Mouse (Mus musculus) stomach, embryonic 15.5 days (tissue): ENCODE results near the gene Tmem145. TPM values are rescaled to one million over a fixed set of nuclear protein-coding genes. Genes with fewer than 3 reads are reported as not detected.

ENCODE experiments used
- ATAC-seq: fragments of 200-750 bp; cut with Nextera tagmentation; 2 replicates; pipeline ENCODE4 v1.8.0; 2017; ENCODE audit warnings: low read depth, moderate number of reproducible peaks, moderate TSS enrichment; ENCODE audit not compliant: insufficient read depth, low FRiP score
- H3K27ac ChIP-seq: fragments of 300-500 bp; sonication (generic); 2 replicates; pipeline ENCODE4 v1.5.1; 2015; ENCODE audit warnings: mild to moderate bottlenecking, inconsistent platforms
- H3K27me3 ChIP-seq: fragments of 300-500 bp; sonication (generic); replicated peaks from 2 replicates; pipeline ENCODE4 v1.6.1; 2015; ENCODE audit warnings: inconsistent platforms
- H3K36me3 ChIP-seq: fragments of 300-500 bp; sonication (generic); 2 replicates; pipeline ENCODE4 v1.6.1; 2015; ENCODE audit warnings: inconsistent platforms
- H3K4me1 ChIP-seq: fragments of 300-500 bp; sonication (generic); 2 replicates; pipeline ENCODE4 v1.6.1; 2015; ENCODE audit warnings: inconsistent platforms
- H3K4me2 ChIP-seq: fragments of 300-500 bp; sonication (generic); 2 replicates; pipeline ENCODE4 v1.6.1; 2015; ENCODE audit warnings: mild to moderate bottlenecking, inconsistent platforms
- H3K4me3 ChIP-seq: fragments of 300-500 bp; sonication (generic); replicated peaks from 2 replicates; pipeline ENCODE4 v1.5.1; 2015; ENCODE audit warnings: inconsistent platforms
- H3K9ac ChIP-seq: fragments of 300-500 bp; sonication (generic); 2 replicates; pipeline ENCODE4 v1.6.1; 2015; ENCODE audit warnings: inconsistent platforms
- H3K9me3 ChIP-seq: fragments of 300-500 bp; sonication (generic); 2 replicates; pipeline ENCODE4 v1.6.1; 2016; ENCODE audit warnings: inconsistent platforms
- WGBS: fragments of 180-500 bp; shearing (Covaris S2); methylation state at CpG from one replicate; pipeline ENCODE4 v1.1.7; 2015; 5-methylcytosine and 5-hydroxymethylcytosine counted together
- polyA plus RNA-seq: library from polyadenylated mRNA; unstranded; fragments of >200 nt; fragmentation: Nextera tagmentation; extraction: Ambion mirVana; gene quantifications from 2 replicates; pipeline ENCODE4 v1.2.1, GENCODE M21; 2015

The Tmem145 gene
- polyA plus RNA-seq, 1 experiment from 2014 or later, result 1.6 TPM

DNA sequence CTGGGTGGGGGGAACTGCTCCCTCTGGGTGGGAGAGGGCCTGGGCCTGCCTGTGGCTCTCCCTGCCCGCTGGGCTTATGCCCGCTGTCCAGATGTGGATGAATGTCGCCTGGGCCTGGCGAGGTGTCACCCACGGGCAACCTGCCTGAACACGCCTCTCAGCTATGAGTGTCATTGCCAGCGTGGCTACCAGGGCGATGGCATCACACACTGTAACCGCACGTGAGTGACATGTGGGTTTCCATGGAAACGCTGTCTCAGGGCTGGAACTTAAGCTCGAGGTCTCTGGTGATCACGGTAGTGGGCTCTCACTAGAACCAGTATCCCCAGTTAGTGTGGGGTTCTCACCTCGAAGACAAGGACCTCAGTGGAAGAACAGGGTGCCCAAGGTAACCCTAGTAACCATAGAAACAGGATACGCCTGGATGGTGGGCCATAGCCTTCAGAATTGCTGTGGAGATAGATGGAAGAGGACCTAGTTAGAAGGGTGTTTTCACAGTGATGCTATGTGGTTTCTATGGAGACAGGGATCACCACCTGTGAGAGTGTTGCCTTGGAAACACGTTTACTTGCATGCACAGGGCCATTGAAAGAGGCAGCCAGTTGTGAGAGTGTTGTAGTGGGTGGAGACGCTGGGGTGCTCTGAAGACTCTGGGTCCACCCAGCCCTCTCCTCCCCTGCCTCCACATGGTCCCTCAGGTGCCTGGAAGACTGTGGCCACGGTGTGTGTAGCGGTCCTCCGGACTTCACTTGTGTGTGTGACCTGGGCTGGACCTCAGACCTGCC lies 35.3 kb downstream of the Tmem145 start:
- Histone ChIP-seq H3K4me3 (no peak overlapping the region), H3K4me1 (no peaks in the 10 kb centered on the region), H3K9me3 (no peaks in the 10 kb centered on the region), H3K36me3 (peaks cover 19% of the 10 kb centered on the region; the same call in 1 of the 2 replicates), H3K9ac (no peak overlapping the region), H3K27me3 (no peaks in the 10 kb centered on the region), H3K4me2 (no peak overlapping the region), H3K27ac (no peak overlapping the region)
- no peak for ATAC-seq
- 82% methylated on average over 20 of the region's 20 CpGs for WGBS

DNA sequence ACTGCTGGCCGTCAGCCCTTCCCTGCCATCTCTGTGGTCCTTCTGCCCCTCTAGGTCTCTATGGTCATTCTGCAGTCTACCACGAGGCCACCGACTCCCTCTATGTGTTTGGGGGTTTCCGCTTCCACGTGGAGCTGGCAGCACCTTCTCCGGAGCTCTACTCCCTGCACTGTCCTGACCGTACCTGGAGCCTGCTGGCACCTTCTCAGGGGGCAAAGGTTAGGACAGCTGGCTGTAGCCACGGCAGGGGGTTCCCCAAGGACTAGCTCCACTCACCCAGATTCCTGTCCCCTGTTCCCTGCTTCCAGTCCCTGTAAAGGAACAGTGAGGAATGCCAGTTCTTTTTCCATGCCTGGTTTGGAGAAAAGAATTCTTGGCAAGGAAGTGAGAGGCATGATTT lies 43.0 kb downstream of the Tmem145 start:
- Histone ChIP-seq H3K36me3 (peaks cover 50% of the 10 kb centered on the region), H3K27me3 (no peaks in the 10 kb centered on the region), H3K9me3 (no peaks in the 10 kb centered on the region), H3K4me2 (no peak overlapping the region), H3K9ac (no peak overlapping the region), H3K27ac (no peak overlapping the region), H3K4me1 (no peaks in the 10 kb centered on the region), H3K4me3 (no peak overlapping the region)
- ATAC-seq, result no peak
- 80% methylated on average over 8 of the region's 8 CpGs for WGBS

DNA sequence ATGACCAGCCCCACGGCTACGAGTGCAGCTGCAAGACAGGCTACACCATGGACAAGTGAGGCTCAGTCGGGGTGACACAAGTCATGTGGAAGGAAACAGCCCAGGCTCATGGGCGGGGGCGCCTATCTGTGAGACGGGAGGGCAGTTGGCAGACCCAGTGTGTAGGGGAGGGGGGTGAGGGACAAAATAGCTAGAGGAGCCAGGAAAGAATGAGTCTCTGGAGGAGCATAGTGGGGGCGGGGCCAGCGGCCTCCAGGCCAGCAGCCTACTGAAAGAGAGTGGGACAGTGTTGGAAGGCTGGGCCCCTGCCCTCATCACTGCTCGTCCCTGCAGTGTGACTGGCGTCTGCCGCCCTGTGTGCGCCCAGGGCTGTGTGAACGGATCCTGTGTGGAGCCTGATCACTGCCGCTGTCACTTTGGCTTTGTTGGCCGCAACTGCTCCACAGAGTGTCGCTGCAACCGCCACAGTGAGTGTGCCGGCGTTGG lies 52.9 kb downstream of the Tmem145 start:
- no peak for ATAC-seq
- Histone ChIP-seq H3K27me3 (no peaks in the 10 kb centered on the region), H3K4me1 (no peaks in the 10 kb centered on the region), H3K36me3 (no peaks in the 10 kb centered on the region; the same call in 1 of the 2 replicates), H3K9ac (no peak overlapping the region), H3K4me2 (no peak overlapping the region), H3K9me3 (no peaks in the 10 kb centered on the region), H3K4me3 (no peak overlapping the region), H3K27ac (no peak overlapping the region)
- WGBS, result 82% methylated on average over 19 of the region's 19 CpGs

DNA sequence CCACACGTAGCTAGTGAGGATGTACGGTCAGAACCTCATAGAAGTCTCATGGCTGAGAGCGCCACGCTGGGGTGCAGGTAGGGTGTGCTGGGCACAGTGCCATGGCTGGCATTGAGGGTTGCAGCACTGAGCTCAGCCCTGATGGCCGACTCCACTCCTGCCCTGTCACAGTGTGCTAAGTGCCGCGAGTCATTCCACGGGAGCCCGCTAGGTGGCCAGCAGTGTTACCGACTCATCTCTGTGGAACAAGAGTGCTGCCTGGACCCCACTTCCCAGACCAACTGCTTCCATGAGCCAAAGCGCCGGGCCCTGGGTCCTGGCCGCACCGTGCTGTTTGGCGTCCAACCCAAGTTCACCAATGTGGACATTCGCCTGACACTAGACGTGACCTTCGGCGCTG lies 57.2 kb downstream of the Tmem145 start:
- Histone ChIP-seq H3K36me3 (no peaks in the 10 kb centered on the region; the same call in 1 of the 2 replicates), H3K4me2 (no peak overlapping the region), H3K9me3 (no peaks in the 10 kb centered on the region), H3K27me3 (peaks cover 20% of the 10 kb centered on the region), H3K4me3 (no peak overlapping the region), H3K27ac (no peak overlapping the region), H3K4me1 (peaks cover 3% of the 10 kb centered on the region; the same call in 1 of the 2 replicates), H3K9ac (no peak overlapping the region)
- 85% methylated on average over 19 of the region's 19 CpGs for WGBS
- ATAC-seq, result no peak

DNA sequence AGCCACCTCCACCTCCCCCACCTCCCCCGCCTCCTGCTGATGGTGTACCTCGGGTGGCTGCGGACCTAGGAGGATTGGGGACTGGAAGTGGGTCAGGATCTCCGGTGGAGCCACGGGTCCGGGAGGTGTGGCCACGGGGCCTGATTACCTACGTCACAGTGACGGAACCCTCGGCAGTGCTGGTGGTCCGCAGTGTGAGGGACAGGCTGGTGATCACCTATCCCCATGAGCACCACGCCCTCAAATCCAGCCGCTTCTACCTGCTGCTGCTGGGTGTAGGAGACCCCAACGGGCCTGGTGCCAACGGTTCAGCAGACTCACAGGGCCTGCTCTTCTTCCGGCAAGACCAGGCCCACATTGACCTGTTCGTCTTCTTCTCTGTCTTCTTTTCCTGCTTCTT lies 57.7 kb downstream of the Tmem145 start:
- whole genome bisulfite sequencing, result 92% methylated on average over 17 of the region's 17 CpGs
- no peaks in the 10 kb centered on the region for H3K9me3 ChIP-seq
- no peak overlapping the region for H3K4me2 ChIP-seq
- no peak overlapping the region for H3K27ac ChIP-seq
- no peak overlapping the region for H3K9ac ChIP-seq
- no peak for ATAC-seq
- H3K4me3 ChIP-seq, result no peak overlapping the region
- no peaks in the 10 kb centered on the region; the same call in 1 of the 2 replicates for H3K36me3 ChIP-seq
- peaks cover 25% of the 10 kb centered on the region for H3K27me3 ChIP-seq
- peaks cover 3% of the 10 kb centered on the region; the same call in 1 of the 2 replicates for H3K4me1 ChIP-seq

Other genes with a start within 250 kb of the Tmem145 start
- 5.4 and 6.3 TPM in 2 replicates for gene Grik5, start 233.8 kb upstream of the Tmem145 start, polyA plus RNA-seq
- 26.7 and 27.3 TPM in 2 replicates for gene Zfp574, start 233.5 kb upstream of the Tmem145 start, polyA plus RNA-seq
- 1.4 and 1.6 TPM in 2 replicates for gene Pou2f2, start 126.4 kb upstream of the Tmem145 start, polyA plus RNA-seq
- 15.1 and 15.2 TPM in 2 replicates for gene Dedd2, start 85.5 kb upstream of the Tmem145 start, polyA plus RNA-seq
- gene Zfp526, start 84.7 kb upstream of the Tmem145 start, polyA plus RNA-seq, result 2.8 and 3.1 TPM in 2 replicates
- 9.4 and 10.5 TPM in 2 replicates for gene Gsk3a, start 68.3 kb upstream of the Tmem145 start, polyA plus RNA-seq
- gene Erf, start 55.3 kb upstream of the Tmem145 start, polyA plus RNA-seq, result 13.0 and 17.6 TPM in 2 replicates
- 33.8 and 36.4 TPM in 2 replicates for gene Cic, start 38.4 kb upstream of the Tmem145 start, polyA plus RNA-seq
- gene Pafah1b3, start 8.1 kb upstream of the Tmem145 start, polyA plus RNA-seq, result 201 and 215 TPM in 2 replicates
- gene Prr19, start 4.7 kb upstream of the Tmem145 start, polyA plus RNA-seq, result 0.41 and 0.49 TPM in 2 replicates
- 10.3 and 10.9 TPM in 2 replicates for gene Megf8, start 11.1 kb downstream of the Tmem145 start, polyA plus RNA-seq
- 107 and 419 TPM in 2 replicates for gene Cnfn, start 63.6 kb downstream of the Tmem145 start, polyA plus RNA-seq
- 8.3 and 8.4 TPM in 2 replicates for gene Lipe, start 92.6 kb downstream of the Tmem145 start, polyA plus RNA-seq
- gene Cxcl17, start 106.8 kb downstream of the Tmem145 start, polyA plus RNA-seq, result 0.36 and 0.42 TPM in 2 replicates
- gene Ceacam1, start 171.5 kb downstream of the Tmem145 start, polyA plus RNA-seq, result 32.4 and 54.7 TPM in 2 replicates
- not detected in 2 replicates for gene Ceacam2, start 233.8 kb downstream of the Tmem145 start, polyA plus RNA-seq